Mouse (Mus musculus) CH12.LX (cell line): ENCODE results near the gene Wdr92. TPM values are rescaled to one million over a fixed set of nuclear protein-coding genes. Genes with fewer than 3 reads are reported as not detected.

Source experiments
- DNase-seq: peaks from one replicate; pipeline ENCODE4 v3.0.0-alpha.2; 2013; ENCODE audit errors: extremely low read depth
- H3K27ac ChIP-seq: 2 replicates; pipeline ENCODE4 v1.5.1; 2012; ENCODE audit warnings: low read depth, mild to moderate bottlenecking, control low read depth, moderate library complexity; ENCODE audit not compliant: insufficient read depth
- H3K27me3 ChIP-seq: replicated peaks from 2 replicates; pipeline ENCODE3; 2012; ENCODE audit warnings: inconsistent platforms
- H3K36me3 ChIP-seq, 2 experiments: replicated peaks in 1 of 2; 2 replicates each; pipeline versions ENCODE3 to v1.6.1; 2012; ENCODE audit warnings: inconsistent platforms in 1 of 2, low read length in 1 of 2, mild to moderate bottlenecking in 1 of 2, mixed read lengths in 1 of 2, moderate library complexity in 1 of 2; ENCODE audit not compliant: control insufficient read depth in 1 of 2, insufficient read depth in 1 of 2
- H3K4me1 ChIP-seq, 2 experiments: 2 replicates each; pipeline ENCODE4 v1.6.1; 2012; ENCODE audit warnings: inconsistent platforms in 1 of 2, moderate library complexity in 1 of 2; ENCODE audit not compliant: insufficient read depth in 2 of 2, control insufficient read depth in 1 of 2
- H3K4me2 ChIP-seq: 2 replicates; pipeline ENCODE4 v1.6.1; 2012; ENCODE audit warnings: low read depth, mild to moderate bottlenecking, control low read depth; ENCODE audit not compliant: poor library complexity, insufficient read depth, severe bottlenecking
- H3K4me3 ChIP-seq, 3 experiments: fragments of 150-350 bp in 1 of 3; sonication (generic) in 1 of 3; replicated peaks in 1 of 3; 2 replicates each; pipeline versions ENCODE3 to v1.5.1; 2011 to 2012; ENCODE audit warnings: low read depth in 2 of 3, low read length in 2 of 3, mild to moderate bottlenecking in 2 of 3, moderate library complexity in 2 of 3, control low read depth in 1 of 3, improper control_type of control experiment in 1 of 3, inconsistent platforms in 1 of 3, mixed read lengths in 1 of 3; ENCODE audit not compliant: poor library complexity in 1 of 3
- H3K79me2 ChIP-seq: replicated peaks from 2 replicates; pipeline ENCODE4 v1.6.1; 2012; ENCODE audit warnings: mild to moderate bottlenecking, moderate library complexity; ENCODE audit not compliant: control insufficient read depth, poor library complexity, insufficient read depth, severe bottlenecking; ENCODE audit errors: extremely low read depth
- H3K9ac ChIP-seq: 2 replicates; pipeline ENCODE4 v1.6.1; 2012; ENCODE audit warnings: low read depth, mild to moderate bottlenecking, control low read depth, moderate library complexity; ENCODE audit not compliant: insufficient read depth
- H3K9me3 ChIP-seq: replicated peaks from 2 replicates; pipeline ENCODE3; 2012; ENCODE audit warnings: low read length, inconsistent platforms, mixed read lengths
- BHLHE40 ChIP-seq: IDR thresholded peaks from 2 replicates; pipeline ENCODE4 v1.6.1; 2011; ENCODE audit warnings: mild to moderate bottlenecking, low read depth, low read length, improper control_type of control experiment
- CHD1 ChIP-seq: IDR thresholded peaks from 2 replicates; pipeline ENCODE4 v1.6.1; 2012; ENCODE audit warnings: low read depth, low read length, improper control_type of control experiment, inconsistent platforms
- GABPA ChIP-seq: IDR thresholded peaks from 2 replicates; pipeline ENCODE4 v1.6.1; 2012; ENCODE audit warnings: low read depth, low read length, improper control_type of control experiment, inconsistent platforms; ENCODE audit not compliant: insufficient replicate concordance
- HCFC1 ChIP-seq: IDR thresholded peaks from 2 replicates; pipeline ENCODE4 v1.6.1; 2012; ENCODE audit warnings: low read depth, mild to moderate bottlenecking, inconsistent platforms, low read length, improper control_type of control experiment
- IRF4 ChIP-seq: IDR thresholded peaks from 2 replicates; pipeline ENCODE4 v1.6.1; 2014; ENCODE audit warnings: low read depth, mild to moderate bottlenecking, inconsistent platforms, low read length, improper control_type of control experiment
- JUN ChIP-seq: IDR thresholded peaks from 2 replicates; pipeline ENCODE4 v1.6.1; 2011; ENCODE audit warnings: low read depth, mild to moderate bottlenecking, low read length, improper control_type of control experiment, moderate library complexity; ENCODE audit not compliant: insufficient read depth
- JUND ChIP-seq: conservative IDR thresholded peaks from 2 replicates; pipeline ENCODE4 v1.6.1; 2011; ENCODE audit warnings: low read depth, low read length, improper control_type of control experiment
- KAT2A ChIP-seq: IDR thresholded peaks from 2 replicates; pipeline ENCODE4 v1.6.1; 2012; ENCODE audit warnings: low read length, improper control_type of control experiment, inconsistent platforms; ENCODE audit not compliant: insufficient replicate concordance
- MAX ChIP-seq: IDR thresholded peaks from 2 replicates; pipeline ENCODE4 v1.6.1; 2011; ENCODE audit warnings: low read length, improper control_type of control experiment
- MAZ ChIP-seq: IDR thresholded peaks from 2 replicates; pipeline ENCODE4 v1.6.1; 2012; ENCODE audit warnings: low read depth, mild to moderate bottlenecking, inconsistent platforms, low read length, improper control_type of control experiment, moderate library complexity
- MEF2A ChIP-seq: IDR thresholded peaks from 2 replicates; pipeline ENCODE4 v1.6.1; 2014; ENCODE audit warnings: low read depth, mild to moderate bottlenecking, inconsistent platforms, low read length, improper control_type of control experiment, borderline replicate concordance
- NELFE ChIP-seq: IDR thresholded peaks from 2 replicates; pipeline ENCODE4 v1.6.1; 2011; ENCODE audit warnings: low read depth, low read length, improper control_type of control experiment
- NRF1 ChIP-seq: IDR thresholded peaks from 2 replicates; pipeline ENCODE4 v1.6.1; 2014; ENCODE audit warnings: low read depth, mild to moderate bottlenecking, inconsistent platforms, low read length, improper control_type of control experiment, moderate library complexity
- PAX5 ChIP-seq: IDR thresholded peaks from 2 replicates; pipeline ENCODE4 v1.6.1; 2012; ENCODE audit warnings: low read length, inconsistent platforms, mixed read lengths
- POLR2AphosphoS2 ChIP-seq: IDR thresholded peaks from 2 replicates; pipeline ENCODE4 v1.6.1; 2011; ENCODE audit warnings: low read depth, low read length, improper control_type of control experiment
- RAD21 ChIP-seq: IDR thresholded peaks from 2 replicates; pipeline ENCODE4 v1.6.1; 2011; ENCODE audit warnings: low read depth, mild to moderate bottlenecking, low read length, improper control_type of control experiment, moderate library complexity
- TCF12 ChIP-seq: IDR thresholded peaks from 2 replicates; pipeline ENCODE4 v1.6.1; 2014; ENCODE audit warnings: low read depth, mild to moderate bottlenecking, inconsistent platforms, low read length, improper control_type of control experiment
- UBTF ChIP-seq: IDR thresholded peaks from 2 replicates; pipeline ENCODE4 v1.6.1; 2012; ENCODE audit warnings: low read depth, mild to moderate bottlenecking, inconsistent platforms, low read length, improper control_type of control experiment, moderate library complexity
- USF1 ChIP-seq: IDR thresholded peaks from 2 replicates; pipeline ENCODE4 v1.6.1; 2014; ENCODE audit warnings: low read depth, mild to moderate bottlenecking, inconsistent platforms, low read length, improper control_type of control experiment
- USF2 ChIP-seq: conservative IDR thresholded peaks from 2 replicates; pipeline ENCODE4 v1.6.1; 2011; ENCODE audit warnings: low read depth, low read length, improper control_type of control experiment
- ZC3H11A ChIP-seq: IDR thresholded peaks from 2 replicates; pipeline ENCODE4 v1.6.1; 2012; ENCODE audit warnings: low read depth, mild to moderate bottlenecking, inconsistent platforms, low read length, improper control_type of control experiment
- ZKSCAN1 ChIP-seq: IDR thresholded peaks from 2 replicates; pipeline ENCODE4 v1.6.1; 2012; ENCODE audit warnings: low read depth, inconsistent platforms, low read length, improper control_type of control experiment, borderline replicate concordance
- dilution Hi-C: fragments of 300-500 bp; cut with MboI; formaldehyde crosslinking; loops from 2 replicates; pipeline ENCODE4 v1.14.3; 2020; ENCODE audit warnings: low sequenced_read_pairs; ENCODE audit not compliant: extremely low pct_unique_long_range_greater_than_20kb, extremely low pct_ligation_motif_present
- in situ Hi-C: fragments of 300-500 bp; cut with MboI; formaldehyde crosslinking; loops from 3 replicates; pipeline ENCODE4 v1.14.3; 2019; ENCODE audit warnings: low sequenced_read_pairs, low pct_ligation_motif_present, low pct_unique_long_range_greater_than_20kb, mixed read lengths
- polyA plus RNA-seq: library from polyadenylated mRNA; unstranded; fragments of >175 nt; gene quantifications from 2 replicates; pipeline ENCODE4 v1.2.1, GENCODE M21; 2012; ENCODE audit warnings: low read depth; ENCODE audit not compliant: insufficient read length
- total RNA-seq, 2 experiments: library from RNA; depleted of rRNA; stranded (reverse); fragments of 300-350 nt in 1 of 2; fragments of >200 nt in 1 of 2; gene quantifications; 2 replicates each; pipeline ENCODE4 v1.2.3; 2012 to 2014

Wdr92 gene
- total and polyA plus RNA-seq, 3 experiments = 35.8 to 66.1 (median 38.6) TPM

GRCm38 (mm10) chr11:17199840-17200501 lies 18.1 kb downstream of the Wdr92 start:
- no peak overlapping the region for H3K27ac ChIP-seq
- H3K4me1 ChIP-seq = peaks cover 0 to 27% of the 10 kb centered on the region in 2 experiments; a peak in 2 of 4 replicates
- no peak overlapping the region for H3K4me3 ChIP-seq
- 0 out of 2 replicates have a peak, but pooled peaks cover under 1% of the 10 kb centered on the region for H3K79me2 ChIP-seq
- H3K36me3 ChIP-seq = peaks cover 55 to 95% of the 10 kb centered on the region in 2 experiments
- H3K9me3 ChIP-seq = no peaks in the 10 kb centered on the region
- no peak overlapping the region for H3K4me2 ChIP-seq
- no peak for DNase-seq
- in situ Hi-C loops = no loop called here
- H3K9ac ChIP-seq = no peak overlapping the region
- TF ChIP-seq CHD1 = no peak
- TF ChIP-seq USF1 = no peak
- TF ChIP-seq ZC3H11A = no peak
- TF ChIP-seq TCF12 = no peak
- TF ChIP-seq BHLHE40 = no peak
- TF ChIP-seq USF2 = no peak
- no peak for TF ChIP-seq MAX
- no peak for TF ChIP-seq IRF4
- TF ChIP-seq GABPA = no peak
- dilution Hi-C loops = no loop called here
- H3K27me3 ChIP-seq = no peaks in the 10 kb centered on the region

GRCm38 (mm10) chr11:17200936-17201335 lies 19.0 kb downstream of the Wdr92 start:
- Histone ChIP-seq H3K9ac (no peak overlapping the region), H3K4me1 (peaks cover 0 to 27% of the 10 kb centered on the region in 2 experiments; a peak in 2 of 4 replicates), H3K27ac (no peak overlapping the region), H3K4me3 (no peak overlapping the region), H3K9me3 (no peaks in the 10 kb centered on the region), H3K27me3 (no peaks in the 10 kb centered on the region), H3K4me2 (no peak overlapping the region), H3K36me3 (peaks cover 53 to 95% of the 10 kb centered on the region in 2 experiments), H3K79me2 (0 out of 2 replicates have a peak, but pooled peaks cover 3% of the 10 kb centered on the region)
- in situ Hi-C loops = no loop called here
- TF ChIP-seq USF1 (no peak), NELFE (no peak), NRF1 (no peak), IRF4 (no peak), PAX5 (no peak), UBTF (no peak), MAZ (no peak), KAT2A (no peak), POLR2AphosphoS2 (no peak), ZKSCAN1 (no peak), HCFC1 (no peak), USF2 (no peak), JUN (no peak), RAD21 (no peak), MEF2A (no peak), JUND (no peak)
- dilution Hi-C loops = no loop called here
- DNase-seq = no peak
